In genomic region chr7:112595226-112595850, GRCm38 (mm10) we compare ENCODE assay signal across 11 mouse cellular contexts.
DNase-seq lines count a peak whose midpoint lies in the region; ATAC-seq and TF ChIP-seq lines count a peak whose summit lies in the region.
"Had no signal": no experiment of that assay in that cellular context is flagged by ENCODE, and none has a peak within 500 bp of the region (broad histone marks: within the 10 kb centered on the region; RNA-seq: fewer than 3 reads in every experiment).

No protein-coding gene starts in this region.

- 45% methylated on average over 6 of the region's 6 CpGs for WGBS in heart, embryonic 15.5 days
- 42% methylated on average over 6 of the region's 6 CpGs for WGBS in heart, postnatal 0 days
- WGBS in lung, embryonic 16.5 days = 40% methylated on average over 6 of the region's 6 CpGs

- H3K4me3 ChIP-seq in heart, embryonic 15.5 days = no peak overlapping the region
- no peak overlapping the region for H3K4me3 ChIP-seq in heart, postnatal 0 days (ENCODE audit: low read depth, low read length)
- no peak overlapping the region for H3K4me3 ChIP-seq in lung, embryonic 16.5 days (ENCODE audit: low read length)
- H3K4me3 ChIP-seq in left cerebral cortex, adult 2 months = no peak overlapping the region

- H3K27me3 ChIP-seq in heart, embryonic 15.5 days = no peaks in the 10 kb centered on the region
- H3K27me3 ChIP-seq in heart, postnatal 0 days (ENCODE audit: control insufficient read depth, insufficient read depth, low read length) = no peaks in the 10 kb centered on the region
- H3K27me3 ChIP-seq in lung, embryonic 16.5 days (ENCODE audit: control insufficient read depth, insufficient read depth, low read depth, low read length) = no peaks in the 10 kb centered on the region

- no peaks in the 10 kb centered on the region for H3K9me3 ChIP-seq in heart, embryonic 15.5 days (replicated peaks)
- H3K9me3 ChIP-seq in heart, postnatal 0 days (replicated peaks; ENCODE audit: control insufficient read depth, low read length) = no peaks in the 10 kb centered on the region
- no peaks in the 10 kb centered on the region for H3K9me3 ChIP-seq in lung, embryonic 16.5 days (ENCODE audit: control insufficient read depth, low read length)

- H3K4me2 ChIP-seq in heart, embryonic 15.5 days = no peak overlapping the region
- no peak overlapping the region for H3K4me2 ChIP-seq in heart, postnatal 0 days (ENCODE audit: low read depth, low read length)
- H3K4me2 ChIP-seq in lung, embryonic 16.5 days (ENCODE audit: low read depth, low read length) = no peak overlapping the region
- H3K4me2 ChIP-seq: liver, embryonic 11.5 days had no signal

- TF ChIP-seq EP300 in heart, postnatal 0 days (IDR thresholded peaks at IDR 0.05; ENCODE audit: low read depth) = no peak

- no peak for TF ChIP-seq CTCF in heart, postnatal 0 days (IDR thresholded peaks at IDR 0.05; ENCODE audit: low read depth)
- no peak for TF ChIP-seq CTCF in left cerebral cortex, adult 2 months (IDR thresholded peaks at IDR 0.05)

- ATAC-seq in heart, embryonic 15.5 days (replicated peaks; ENCODE audit: insufficient number of reproducible peaks, insufficient read depth, low FRiP score, low read depth) = 0 out of 2 replicates have a peak, but pooled peaks have one; percentile 27
- ATAC-seq in heart, postnatal 0 days (ENCODE audit: insufficient read depth, low read depth) = 0 out of 2 replicates have a peak, but pooled peaks have one; percentile 4
- ATAC-seq in lung, embryonic 16.5 days (ENCODE audit: low read depth) = peak; percentile 48

- no peaks in the 10 kb centered on the region for H3K36me3 ChIP-seq in heart, embryonic 15.5 days
- no peaks in the 10 kb centered on the region; the same call in 1 of the 2 replicates for H3K36me3 ChIP-seq in heart, postnatal 0 days (replicated peaks; ENCODE audit: control insufficient read depth, insufficient read depth, low read length)
- no peaks in the 10 kb centered on the region for H3K36me3 ChIP-seq in lung, embryonic 16.5 days (ENCODE audit: control insufficient read depth, insufficient read depth, low read length)

- intact Hi-C loops in heart, postnatal 36 days (cut with DNase I) = no loop called here
- intact Hi-C loops in left cerebral cortex, adult 2 months (cut with DNase I) = no loop called here

- H3K27ac ChIP-seq in heart, embryonic 15.5 days = no peak overlapping the region
- no peak overlapping the region for H3K27ac ChIP-seq in heart, postnatal 0 days (ENCODE audit: low read depth)
- H3K27ac ChIP-seq in lung, embryonic 16.5 days (ENCODE audit: low read length) = no peak overlapping the region
- no peak overlapping the region for H3K27ac ChIP-seq in left cerebral cortex, adult 2 months

- DNase-seq in heart, postnatal 36 days = no peak
- DNase-seq in NIH3T3 (ENCODE audit: low read depth) = peak; percentile 22
- no peak for DNase-seq in heart, postnatal 0 days (ENCODE audit: low spot score)
- DNase-seq in left cerebral cortex, adult 2 months (ENCODE audit: extremely low spot score in 1 of 2, low spot score in 2 of 2) = no peak
- no peak for DNase-seq in layer of hippocampus, postnatal 10 days (ENCODE audit: low spot score in 2 of 2)
- DNase-seq in spleen, adult 18-20 months = no peak
- DNase-seq: cerebellum, postnatal 25 days; thymus, postnatal 25 days had no signal

- peaks cover 27% of the 10 kb centered on the region for H3K4me1 ChIP-seq in heart, embryonic 15.5 days (replicated peaks)
- H3K4me1 ChIP-seq in heart, postnatal 0 days (ENCODE audit: control insufficient read depth, insufficient read depth) = peaks cover 17% of the 10 kb centered on the region; the same call in 1 of the 2 replicates
- H3K4me1 ChIP-seq in lung, embryonic 16.5 days (replicated peaks; ENCODE audit: control insufficient read depth, insufficient read depth, low read length) = peaks cover 8% of the 10 kb centered on the region; the same call in 1 of the 2 replicates

- H3K9ac ChIP-seq in heart, embryonic 15.5 days = no peak overlapping the region
- no peak overlapping the region for H3K9ac ChIP-seq in heart, postnatal 0 days (replicated peaks; ENCODE audit: low read depth, low read length)
- no peak overlapping the region for H3K9ac ChIP-seq in lung, embryonic 16.5 days (ENCODE audit: low read length)
